Mouse (Mus musculus): ENCODE results near the gene Dera.
A peak's percentile ranks its signal among the peaks of the same experiment; 100 is the strongest.

Gene Dera

DNA sequence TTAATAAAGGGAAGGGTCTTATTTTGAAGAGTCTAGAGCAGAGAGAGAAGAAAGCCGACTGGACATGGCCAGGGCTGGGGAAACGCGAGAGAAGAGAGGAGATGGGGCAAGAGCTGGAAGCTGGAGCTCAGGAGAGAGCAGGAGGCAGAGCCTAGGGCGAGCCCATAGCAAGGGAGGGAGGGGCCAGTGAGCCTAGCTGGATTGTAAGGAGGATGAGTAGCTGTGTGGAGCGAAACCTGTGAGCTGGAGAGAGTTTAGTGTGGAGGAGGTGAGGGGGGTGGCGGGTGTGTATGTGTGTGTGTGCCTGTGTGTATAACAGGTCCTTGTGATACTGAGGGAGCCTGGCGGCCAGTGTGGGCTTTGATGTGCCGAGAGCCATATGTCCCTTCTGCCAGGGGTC lies 5.3 kb downstream of the Dera start:
- DNase-seq, result no peak

DNA sequence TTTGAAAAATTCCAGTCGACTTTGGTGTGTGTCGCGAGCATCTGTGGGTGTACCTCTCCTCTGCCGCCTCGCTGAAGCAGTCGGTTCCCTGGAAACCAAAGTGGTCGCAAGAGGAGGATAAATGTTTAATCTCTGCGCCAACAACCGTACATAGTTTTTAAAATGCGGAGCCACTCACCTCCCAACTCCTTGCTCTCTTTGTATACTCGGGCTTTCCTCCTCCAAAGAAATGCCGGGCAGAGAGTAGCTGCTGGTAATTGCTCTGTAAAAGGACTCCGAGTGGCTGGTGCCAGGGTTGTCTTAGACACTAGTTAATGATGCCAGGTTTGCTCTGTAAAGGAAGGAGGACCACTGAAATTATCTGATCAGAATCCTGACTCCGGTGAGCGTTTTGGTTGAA lies 6.6 kb downstream of the Dera start:
- DNase-seq, result peak in 1 of 2 experiments; percentile 5

DNA sequence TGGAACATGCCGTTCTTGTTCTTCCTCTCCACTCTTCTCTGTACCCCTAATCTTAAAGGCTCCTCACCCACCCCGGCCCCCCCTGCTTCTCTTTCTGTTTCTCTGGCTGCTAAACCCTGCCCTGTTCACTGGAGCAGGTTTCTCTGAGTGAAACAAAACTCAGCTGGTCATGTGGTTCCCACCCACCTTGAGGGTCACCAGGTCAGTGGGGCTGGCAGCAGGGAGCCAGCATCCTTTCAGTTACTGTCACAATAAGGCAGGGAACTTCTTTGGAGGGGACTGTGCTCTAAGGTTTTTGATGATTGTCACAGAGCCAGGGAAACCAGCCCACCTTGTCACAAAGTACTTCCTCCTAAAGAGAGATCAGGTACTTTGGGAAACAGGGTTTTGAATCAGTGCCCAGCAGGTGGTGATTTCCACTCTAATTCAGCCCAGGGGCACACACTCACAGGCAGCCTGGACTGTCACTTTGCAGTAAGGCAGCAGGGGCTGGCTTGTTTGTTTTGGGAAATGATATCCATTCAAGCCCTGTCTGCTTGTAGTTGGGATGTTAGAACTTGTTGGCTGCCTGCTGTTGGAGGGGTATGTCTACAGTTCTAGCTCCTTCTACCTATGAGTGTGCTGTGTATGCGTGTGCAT lies 10.3 kb downstream of the Dera start:
- DNase-seq, result no peak

GRCm38 (mm10) chr6:137766177-137766576 lies 11.8 kb downstream of the Dera start:
- DNase-seq, result no peak

GRCm38 (mm10) chr6:137771621-137772250 lies 17.4 kb downstream of the Dera start:
- no peak for DNase-seq

GRCm38 (mm10) chr6:137772918-137773636 lies 18.7 kb downstream of the Dera start:
- no peak for DNase-seq

- no peak for DNase-seq
Measured at GRCm38 (mm10) chr6:137773637-137774028, 19.3 kb downstream of the Dera start.

- no peak for DNase-seq
Measured at GRCm38 (mm10) chr6:137774166-137774565, 19.8 kb downstream of the Dera start.

GRCm38 (mm10) chr6:137775159-137775558 lies 20.8 kb downstream of the Dera start:
- no peak for DNase-seq

DNA sequence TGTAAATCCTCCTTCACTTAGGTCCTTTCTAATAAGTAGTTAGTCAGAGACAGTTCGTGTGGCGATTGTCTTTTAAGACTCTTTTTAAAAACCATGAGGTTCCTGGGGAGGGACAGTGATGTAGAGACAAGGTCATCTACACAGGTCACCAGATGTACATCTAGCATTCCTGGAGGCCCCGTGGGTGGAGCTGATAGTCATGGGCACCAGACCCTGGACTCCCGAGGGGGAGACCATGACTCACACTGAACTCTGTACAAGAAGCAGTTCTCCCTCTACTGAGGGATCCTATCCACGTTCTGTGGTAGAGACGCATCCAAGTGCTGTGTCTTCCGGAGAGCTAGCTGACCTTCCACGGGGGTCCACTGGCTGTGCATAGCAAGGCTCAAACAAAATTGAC lies 22.6 kb downstream of the Dera start:
- no peak for DNase-seq

DNA sequence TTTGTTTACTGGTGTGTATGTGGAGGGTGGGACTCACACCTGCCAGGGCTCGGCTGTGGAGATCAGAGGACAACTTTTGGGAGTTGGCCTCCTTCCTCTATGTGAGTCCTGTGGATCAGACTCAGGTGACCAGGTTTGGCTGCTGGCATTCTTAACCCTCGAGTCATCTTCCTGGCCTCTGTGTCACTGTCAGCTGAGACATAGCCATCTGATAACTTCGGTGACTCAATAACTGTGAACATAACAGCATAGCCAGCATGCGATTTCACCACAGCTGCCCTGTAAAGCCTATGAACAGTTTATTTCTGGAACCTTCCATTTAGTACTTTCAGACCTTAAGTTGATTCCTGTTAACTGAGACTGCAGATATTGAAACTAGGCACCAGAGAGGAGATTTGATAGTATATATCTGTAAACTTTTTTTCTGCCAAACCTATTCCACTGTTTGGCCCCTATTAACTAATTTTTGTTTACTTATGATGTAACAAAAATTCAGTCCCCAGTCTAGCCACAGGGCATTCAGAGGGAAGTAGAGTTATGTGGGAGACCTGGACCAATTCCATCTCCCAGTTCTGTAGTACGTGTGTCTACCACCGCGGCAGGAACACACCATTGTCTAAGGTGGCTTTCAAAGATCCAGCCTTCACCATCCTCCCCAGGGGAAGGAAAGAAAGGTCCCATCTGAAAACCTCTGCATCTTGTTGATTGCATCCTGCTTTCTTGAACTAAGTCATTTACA lies 29.7 kb downstream of the Dera start:
- no peak for DNase-seq

DNA sequence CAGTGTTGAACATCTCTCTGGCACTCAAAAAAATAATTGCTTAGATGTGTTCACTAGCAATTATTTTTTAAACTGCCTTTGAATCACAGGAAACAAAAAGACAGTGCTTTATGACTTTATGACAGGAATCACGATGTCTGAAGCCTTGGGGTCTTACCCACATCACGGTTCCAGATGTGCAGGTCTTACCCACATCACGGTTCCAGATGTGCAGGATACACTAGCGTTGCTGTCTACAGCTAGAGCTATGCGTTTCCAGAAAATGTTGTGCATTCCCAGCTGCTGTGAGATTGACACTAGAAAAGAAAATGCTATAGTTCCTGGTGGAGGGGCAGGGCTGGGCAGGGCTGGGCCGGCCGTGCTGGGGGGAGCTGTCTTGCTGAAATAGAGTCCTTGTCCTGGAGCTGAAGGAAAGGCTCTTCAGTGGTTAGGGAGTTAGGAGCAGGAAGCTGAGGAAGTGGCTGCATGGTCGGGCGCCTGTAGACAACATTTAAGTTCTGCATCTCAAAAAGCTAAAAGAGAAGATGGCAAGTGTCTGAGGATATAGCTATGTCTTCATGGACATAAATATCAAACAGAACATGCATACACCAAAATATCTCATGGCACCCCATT lies 34.7 kb downstream of the Dera start:
- no peak for DNase-seq

- DNase-seq, result no peak
Measured at GRCm38 (mm10) chr6:137789658-137790057, 35.3 kb downstream of the Dera start.

DNA sequence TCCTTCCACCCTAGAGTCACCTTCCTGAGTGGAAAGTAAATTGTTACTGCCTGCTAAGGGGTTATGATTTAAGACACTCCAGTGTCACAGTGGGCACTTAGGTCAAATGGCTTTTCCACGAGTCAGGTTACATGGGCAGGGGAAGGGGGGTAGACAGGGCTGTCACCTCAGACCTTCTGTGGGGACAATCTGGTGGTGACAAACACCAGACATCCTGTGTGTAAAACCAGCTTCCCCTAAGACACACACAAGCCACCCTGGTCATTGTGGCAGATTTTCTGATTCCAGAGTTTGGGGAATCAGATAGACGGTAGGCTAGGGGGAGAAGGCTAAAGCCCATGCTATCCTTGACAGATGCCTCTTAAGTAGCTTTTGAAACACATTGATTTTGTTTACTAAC lies 41.1 kb downstream of the Dera start:
- no peak for DNase-seq

DNA sequence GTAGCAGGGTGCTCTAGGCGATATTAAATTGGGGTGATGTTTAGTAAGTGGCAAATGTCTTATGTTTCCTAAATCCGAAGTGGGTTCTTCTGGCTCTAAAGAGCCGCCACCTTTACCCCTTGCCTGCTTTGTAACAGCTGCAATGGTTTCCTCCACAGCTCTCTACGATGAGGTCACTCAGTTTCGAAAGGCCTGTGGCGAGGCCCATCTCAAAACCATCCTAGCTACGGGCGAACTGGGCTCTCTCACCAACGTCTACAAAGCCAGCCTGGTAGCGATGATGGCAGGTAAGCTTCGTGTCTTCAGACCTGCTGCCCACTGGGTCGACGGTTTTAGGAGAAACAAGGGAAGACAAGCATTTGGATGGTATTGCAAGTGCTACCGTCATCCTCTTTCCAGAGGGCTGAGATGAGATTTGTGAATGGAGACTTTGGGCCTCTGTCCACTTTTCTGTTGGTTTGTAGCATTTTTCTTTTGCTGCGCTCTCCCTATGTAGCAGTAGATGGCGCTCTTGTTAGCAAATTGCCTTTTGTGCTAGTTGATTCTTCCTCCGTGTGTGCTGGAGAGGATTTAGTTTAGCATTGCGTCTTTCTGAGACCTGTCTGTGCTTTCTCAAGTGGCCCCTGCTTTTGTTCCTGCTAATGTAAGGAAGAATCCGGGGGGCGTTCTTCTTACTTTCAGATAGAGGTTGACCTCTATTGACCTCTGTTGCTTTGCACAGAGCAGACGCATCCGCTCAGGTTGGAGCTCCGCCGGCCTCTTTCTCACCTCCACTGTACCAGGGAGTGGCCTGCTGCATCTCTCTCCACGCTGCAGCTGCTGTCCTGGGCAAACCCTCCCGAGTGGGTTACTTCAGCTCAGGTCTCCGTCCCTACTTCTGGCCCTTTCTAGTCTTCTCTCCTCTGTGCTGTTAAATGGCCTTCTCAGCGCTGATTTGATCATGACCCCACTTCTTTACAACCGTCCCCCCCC lies 42.5 kb downstream of the Dera start:
- DNase-seq, result no peak

- no peak for DNase-seq
Measured at GRCm38 (mm10) chr6:137799253-137799652, 44.9 kb downstream of the Dera start.

DNA sequence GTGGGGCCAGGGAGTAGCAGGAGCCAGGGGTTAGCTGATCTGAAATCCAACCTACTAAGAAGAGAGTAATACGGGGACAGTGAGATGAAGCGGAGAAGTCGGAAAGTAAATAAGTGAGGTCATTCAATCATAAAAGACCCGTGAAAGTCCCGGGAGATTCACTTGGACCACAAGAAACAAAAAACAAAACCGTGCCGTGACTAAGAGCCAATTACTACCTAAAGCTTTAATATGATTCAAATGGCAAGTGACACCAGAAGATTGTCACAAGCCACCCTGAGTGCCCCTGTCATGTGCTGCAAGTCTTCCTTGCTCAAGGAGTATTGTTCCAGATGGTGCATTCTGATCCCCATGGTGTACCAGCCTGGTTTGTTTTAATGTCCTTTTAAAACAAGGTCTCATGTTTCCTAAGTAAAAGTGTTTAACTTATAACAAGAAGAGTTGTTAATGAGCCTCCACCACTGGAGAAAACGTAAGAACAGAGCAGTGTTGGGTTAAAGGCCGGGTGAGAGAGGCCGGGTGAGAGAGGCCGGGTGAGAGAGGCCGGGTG lies 49.2 kb downstream of the Dera start:
- no peak for DNase-seq

DNA sequence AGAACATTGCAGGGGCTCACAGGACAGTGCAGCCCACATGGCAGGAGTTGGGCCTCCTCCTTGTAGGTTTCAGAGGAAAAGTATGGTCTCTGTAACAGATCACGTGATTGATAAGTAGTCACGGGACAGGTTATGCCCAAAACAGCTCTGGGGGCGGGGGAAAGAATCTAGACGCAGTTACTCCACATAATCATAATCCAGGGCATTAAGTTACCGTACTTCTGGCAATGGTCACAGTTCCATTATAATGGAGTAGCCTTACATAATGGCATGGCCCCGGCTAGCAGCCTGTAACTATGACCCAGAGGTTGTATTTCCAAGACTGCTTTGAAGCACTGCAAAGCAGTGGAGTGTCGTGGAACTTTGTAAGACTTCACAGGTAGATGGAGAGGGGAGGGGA lies 49.8 kb downstream of the Dera start:
- DNase-seq, result no peak

DNA sequence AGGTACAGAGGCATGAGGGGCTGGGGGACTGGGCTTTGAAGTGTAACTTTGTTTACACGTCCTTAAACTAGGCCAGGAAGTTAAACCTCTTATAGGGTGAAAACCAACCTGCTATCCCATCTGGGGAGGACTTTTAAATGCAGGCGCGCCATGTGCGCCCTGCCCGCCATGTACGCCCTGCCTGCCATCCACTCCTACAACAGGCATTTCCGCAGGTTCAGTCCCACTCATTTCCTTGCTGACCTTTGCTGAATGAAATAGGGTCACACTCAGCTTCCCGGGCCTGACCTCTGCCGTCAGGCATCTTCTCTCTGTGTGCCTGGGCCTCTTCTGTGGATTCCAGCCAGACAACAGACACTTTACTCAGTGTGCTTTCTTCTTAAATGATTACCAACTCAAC lies 50.3 kb downstream of the Dera start:
- no peak for DNase-seq

GRCm38 (mm10) chr6:137806342-137806741 lies 52.0 kb downstream of the Dera start:
- DNase-seq, result no peak

DNA sequence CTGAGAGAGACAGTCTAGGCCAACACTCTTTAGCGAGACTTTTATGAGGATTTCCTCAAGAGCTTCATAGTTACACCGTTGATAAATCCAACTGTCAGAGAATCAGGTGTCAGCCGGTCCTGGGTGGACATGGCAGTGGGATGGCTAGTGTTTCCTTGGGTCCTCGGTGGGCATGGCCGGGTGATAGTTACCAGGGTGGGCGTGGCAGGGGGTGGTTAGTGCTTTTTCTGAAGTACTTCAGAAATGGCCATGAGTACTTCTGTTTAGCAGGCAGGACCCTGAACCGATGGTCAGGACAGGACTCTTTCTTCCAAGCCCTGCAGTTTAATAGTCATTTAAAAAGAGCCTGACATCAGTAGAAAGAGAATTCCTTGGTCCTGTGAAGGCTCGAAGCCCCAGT lies 52.5 kb downstream of the Dera start:
- DNase-seq, result no peak

DNA sequence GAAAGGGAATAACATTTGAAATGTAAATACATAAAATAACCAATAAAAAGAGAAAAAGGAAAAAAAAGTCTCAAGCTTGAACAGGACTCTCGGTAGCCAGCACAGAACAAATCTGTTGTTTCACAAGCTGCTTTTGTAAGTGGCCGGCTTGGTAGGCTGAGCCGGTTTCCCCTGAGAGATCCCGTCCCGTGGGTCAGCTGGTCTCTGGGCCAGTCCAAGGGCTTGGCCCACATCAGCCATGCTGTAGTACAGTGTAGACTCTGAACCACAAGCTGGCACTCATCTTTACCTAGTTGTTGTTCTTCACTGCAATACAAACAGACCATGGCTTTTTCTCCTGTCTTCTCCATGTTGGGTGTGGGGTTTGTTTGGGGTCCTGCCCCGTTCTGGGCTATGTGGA lies 53.0 kb downstream of the Dera start:
- peak in 1 of 2 experiments; percentile 5 for DNase-seq

Measured in lung, adult 18-20 months (tissue).